Mouse (Mus musculus) liver (tissue): ENCODE data around the gene Dlg4.

Experiments
- DNase-seq: peaks from one replicate; pipeline ENCODE4 v3.0.0-alpha.2; 2020; ENCODE audit warnings: mixed read lengths

Gene Dlg4

DNA sequence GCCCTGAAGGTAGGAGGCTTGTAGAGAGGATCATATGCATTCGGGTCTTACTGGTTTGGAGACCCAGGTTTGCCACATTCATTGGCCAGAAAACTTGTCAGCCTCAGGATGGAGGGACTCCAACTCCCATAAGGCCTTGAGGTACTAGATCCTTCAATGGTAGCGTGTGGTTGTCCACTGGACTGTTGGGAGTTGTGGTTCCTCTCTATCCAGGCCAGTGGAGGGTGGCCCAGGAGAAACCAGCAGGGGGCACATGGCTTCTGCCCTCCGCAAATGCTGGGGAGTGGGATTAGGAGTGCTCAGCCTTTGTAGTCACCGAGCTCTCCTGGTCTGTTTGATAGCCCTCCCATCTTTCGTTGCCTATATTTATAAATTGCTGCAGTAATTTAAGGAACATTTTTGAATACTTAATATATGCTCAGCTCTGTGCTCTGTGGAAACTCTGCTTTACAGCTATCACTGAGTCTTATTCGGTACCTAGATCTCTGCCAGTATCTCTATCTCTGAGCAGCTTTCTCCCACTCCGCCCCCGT lies 4.1 kb downstream of the Dlg4 start:
- DNase-seq = peak; percentile 76

DNA sequence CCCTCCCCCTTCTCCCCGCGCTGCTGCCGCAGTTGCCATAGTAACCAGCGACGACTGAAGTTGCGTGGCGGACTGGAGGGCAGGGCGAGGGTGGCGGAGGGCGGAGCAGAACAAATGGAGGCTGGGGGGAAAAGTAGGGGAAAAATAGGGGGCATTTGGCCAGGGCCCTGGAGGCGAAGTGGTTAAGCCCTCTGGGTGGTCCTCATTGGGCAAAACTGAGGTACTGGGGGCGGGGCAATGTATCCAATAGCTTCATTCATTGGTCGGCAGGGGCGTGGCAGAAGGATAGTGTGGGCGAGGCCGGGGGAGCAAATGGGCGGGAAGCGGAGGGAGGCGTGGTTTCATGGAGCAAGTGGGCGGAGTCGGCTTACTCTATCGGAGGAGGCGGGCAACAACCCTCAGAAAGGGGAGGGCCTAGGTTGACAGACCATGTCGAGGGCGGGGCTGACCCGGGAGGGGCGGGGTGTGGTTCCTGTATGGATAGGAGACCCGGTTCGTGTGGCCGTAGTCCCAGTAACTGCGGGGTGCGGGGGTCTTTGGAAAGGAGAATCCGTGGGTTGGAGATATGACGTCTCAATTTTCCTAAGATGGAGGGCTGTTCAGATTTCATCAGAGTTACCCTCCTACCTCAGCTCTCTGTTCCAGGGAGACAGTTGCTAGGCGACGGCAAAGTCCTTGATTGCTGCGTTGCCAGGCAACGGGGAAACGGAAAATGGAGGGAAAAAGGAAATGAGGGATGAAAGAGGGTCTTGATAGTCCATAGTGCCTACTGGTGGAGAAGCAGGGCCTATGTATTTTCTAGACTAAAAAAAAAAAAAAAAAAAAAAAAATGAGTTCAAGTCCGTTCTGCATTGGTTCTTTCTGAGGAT lies 4.8 kb downstream of the Dlg4 start:
- peak; percentile 98 for DNase-seq

DNA sequence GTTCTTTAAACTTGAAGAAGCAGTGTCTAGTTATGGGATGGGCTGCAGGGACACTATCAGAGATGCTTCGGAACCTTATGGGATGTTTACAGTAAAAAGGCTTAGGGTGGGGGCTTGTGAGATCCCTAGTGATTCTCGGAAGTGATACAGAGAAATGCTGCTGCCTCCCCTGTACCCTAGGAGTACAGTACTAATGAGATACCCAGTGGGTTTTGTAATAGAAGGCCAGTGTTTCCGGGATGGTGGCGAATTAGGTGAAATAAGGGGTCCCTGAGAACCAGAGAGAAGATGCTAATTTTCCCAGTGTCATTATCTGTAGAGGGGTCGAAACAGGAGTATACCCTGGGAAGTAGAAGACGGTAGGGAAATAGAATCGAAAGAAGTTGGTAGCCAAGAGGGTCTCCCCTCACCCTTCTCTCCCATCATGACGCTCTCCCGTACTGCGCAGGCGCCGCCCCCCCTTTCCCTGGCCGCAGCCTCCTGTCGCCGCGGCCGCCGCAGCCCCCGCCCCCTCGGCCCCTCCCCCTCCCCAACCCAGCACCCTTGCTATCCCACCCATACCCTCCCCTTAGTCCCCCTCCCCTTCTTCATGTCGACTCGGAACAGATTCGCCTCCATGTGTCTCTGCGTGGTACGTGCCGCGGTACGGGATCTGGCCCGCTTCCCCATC lies 6.9 kb downstream of the Dlg4 start:
- DNase-seq = peak; percentile 37

GRCm38 (mm10) chr11:70024151-70024514 lies 7.4 kb downstream of the Dlg4 start:
- no peak for DNase-seq

GRCm38 (mm10) chr11:70026689-70027088 lies 9.9 kb downstream of the Dlg4 start:
- peak; percentile 54 for DNase-seq

DNA sequence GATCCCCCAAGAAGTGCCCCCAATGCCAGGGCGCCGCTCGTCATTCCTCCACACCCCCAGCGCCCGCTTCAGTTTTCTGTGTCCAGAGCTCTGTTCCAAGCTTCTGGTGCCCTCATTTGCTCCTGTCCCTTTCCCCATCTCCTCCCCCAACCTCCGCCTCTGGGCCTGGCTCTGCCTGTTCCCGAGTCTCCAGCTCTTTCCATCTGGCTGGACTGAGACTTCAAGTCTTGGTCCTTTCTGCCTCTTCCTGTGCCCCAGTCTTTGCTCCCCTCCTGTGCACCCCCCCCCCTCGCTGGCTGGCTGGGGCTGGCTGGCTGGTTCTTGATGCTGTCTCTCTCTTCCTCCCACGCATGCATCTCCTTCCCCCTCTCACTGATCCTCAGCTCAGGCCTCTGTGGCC lies 10.7 kb downstream of the Dlg4 start:
- no peak for DNase-seq

GRCm38 (mm10) chr11:70028401-70029129 lies 11.8 kb downstream of the Dlg4 start:
- DNase-seq = no peak

GRCm38 (mm10) chr11:70029130-70029801 lies 12.5 kb downstream of the Dlg4 start:
- peak; percentile 77 for DNase-seq

GRCm38 (mm10) chr11:70029829-70030550 lies 13.2 kb downstream of the Dlg4 start:
- DNase-seq = no peak

- no peak for DNase-seq
Measured at GRCm38 (mm10) chr11:70030651-70031320, 14.0 kb downstream of the Dlg4 start.

DNA sequence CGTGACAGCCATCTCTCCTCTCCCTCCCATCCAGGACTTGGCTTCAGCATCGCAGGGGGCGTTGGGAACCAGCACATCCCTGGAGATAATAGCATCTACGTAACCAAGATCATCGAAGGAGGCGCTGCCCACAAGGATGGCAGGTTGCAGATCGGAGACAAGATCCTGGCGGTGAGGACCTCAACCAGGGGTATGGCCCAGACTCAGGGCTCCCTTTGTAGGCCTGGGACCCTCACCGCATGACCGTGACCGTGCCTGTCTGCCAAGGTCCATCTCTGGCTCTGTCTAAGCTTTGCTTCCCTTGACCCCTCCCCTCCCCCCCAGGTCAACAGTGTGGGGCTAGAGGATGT lies 14.6 kb downstream of the Dlg4 start:
- DNase-seq = no peak

DNA sequence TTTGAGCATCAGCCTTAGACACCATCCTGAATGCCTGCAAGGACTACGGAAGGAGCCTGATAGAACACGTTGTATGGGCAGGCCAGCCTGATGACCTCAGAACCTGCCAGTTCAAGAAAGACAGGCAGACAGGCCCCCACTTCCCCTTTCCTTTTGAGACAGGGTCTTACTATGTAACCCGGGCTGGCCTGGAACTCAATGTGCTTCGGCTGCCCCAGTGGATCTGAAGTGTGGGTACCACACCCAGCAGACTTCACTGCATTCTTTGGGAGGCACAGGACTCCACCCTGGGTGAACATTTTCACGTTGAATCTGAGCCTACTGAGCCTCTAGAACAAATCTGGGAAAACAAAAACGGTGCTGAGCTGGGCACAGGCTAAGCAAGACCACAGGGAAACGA lies 21.4 kb downstream of the Dlg4 start:
- no peak for DNase-seq

DNA sequence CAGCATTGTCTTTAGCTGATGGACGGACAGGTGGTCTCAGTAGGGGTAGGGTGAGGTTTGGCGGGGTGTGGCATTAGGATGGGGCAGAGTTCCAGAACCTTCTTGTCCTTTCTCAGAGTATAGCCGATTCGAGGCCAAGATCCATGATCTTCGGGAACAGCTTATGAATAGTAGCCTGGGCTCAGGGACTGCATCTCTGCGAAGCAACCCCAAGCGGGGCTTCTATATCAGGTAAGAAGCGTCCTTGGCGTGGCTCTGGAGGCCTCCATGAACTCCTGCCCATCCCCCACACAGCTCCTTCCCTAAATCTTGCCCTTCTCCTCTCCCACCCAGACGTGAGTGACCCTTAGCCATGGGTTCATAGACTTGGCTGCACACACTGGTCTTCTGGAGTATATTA lies 22.9 kb downstream of the Dlg4 start:
- DNase-seq = no peak

DNA sequence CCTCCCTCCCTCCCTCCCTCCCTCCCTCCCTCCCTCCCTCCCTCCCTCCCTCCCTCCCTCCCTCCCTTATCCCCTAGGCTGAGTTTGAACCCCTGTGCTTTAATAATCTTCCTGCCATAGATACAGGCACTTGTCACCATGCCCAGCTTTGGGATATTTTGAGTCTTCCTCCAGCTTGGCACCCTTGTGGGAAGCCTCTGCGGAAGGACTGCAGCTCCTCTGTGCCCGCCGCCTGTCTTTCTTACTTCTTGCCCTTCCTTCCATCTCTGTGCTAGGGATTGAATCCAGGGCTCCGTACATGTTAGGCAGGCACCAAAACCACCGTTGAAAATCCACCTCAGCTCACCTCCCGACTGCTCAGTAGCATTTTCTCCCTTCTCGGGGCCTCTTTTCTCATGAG lies 23.4 kb downstream of the Dlg4 start:
- no peak for DNase-seq

DNA sequence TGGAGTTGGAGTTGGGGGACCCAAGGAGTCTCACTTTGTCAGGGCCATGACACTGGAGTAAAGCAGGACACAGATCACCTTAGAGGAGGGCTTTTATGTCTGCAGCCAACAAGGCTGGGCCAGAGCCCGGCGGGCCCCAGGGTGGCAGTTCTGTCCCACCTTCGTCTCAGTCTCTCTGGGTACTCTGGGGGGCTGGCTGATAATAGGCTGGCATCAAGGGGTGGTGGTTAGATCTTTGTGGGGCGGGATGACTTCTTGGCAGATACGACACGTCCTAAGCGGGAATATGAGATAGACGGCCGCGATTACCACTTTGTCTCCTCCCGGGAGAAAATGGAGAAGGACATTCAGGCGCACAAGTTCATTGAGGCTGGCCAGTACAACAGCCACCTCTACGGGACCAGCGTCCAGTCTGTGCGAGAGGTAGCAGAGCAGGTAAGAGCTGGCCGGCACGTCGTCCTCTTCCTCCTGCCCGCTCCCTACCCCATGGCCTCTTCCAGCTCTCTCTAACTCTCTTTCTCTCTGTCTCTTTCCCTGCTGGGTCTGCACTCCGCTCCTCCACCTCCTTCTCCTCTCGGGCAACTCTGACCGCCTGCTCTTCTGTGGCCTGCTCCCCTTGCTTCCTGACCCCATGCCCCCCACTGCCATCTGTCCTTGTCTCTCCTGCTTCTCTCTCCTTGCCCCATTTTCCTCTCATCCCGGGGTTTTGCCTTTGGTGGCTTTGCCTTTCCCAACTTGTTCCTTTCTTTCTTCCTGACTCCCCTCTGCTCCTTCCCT lies 25.8 kb downstream of the Dlg4 start:
- DNase-seq = no peak

DNA sequence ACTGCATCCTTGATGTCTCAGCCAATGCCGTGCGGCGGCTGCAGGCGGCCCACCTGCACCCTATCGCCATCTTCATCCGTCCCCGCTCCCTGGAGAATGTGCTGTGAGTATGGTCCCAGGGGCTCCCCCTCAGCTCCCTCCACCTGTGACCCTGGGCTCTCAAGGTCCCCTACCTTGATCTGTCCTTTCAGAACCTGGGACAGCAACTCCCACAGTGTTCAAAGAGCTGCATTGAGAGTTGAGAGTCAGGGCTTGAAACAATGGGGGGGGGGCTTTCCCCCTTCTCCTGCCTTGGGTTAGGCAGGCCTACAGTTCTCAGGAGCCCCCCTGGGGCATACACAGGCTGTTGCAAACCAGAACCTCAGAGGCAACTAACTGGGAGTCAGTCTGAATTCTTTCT lies 26.9 kb downstream of the Dlg4 start:
- no peak for DNase-seq

DNA sequence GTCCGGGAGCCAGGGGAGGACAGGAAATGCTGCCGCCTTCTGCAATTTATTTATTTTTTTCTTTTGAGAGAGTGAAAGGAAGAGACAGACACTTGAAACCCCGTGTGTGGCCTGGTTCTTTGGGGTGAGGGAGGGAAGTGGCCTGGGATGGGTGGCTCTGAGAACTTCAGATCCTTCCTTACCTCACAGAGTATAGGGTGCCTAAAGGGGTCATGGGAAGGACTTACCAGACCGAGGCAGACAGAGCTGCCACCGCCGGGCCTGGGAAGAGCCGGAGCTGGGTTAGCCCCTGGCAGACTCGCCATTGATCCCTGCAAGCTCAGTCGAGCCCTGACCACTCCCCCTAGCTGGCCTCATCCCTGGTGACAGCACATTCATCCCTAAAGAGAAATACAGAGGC lies 28.7 kb downstream of the Dlg4 start:
- DNase-seq = no peak

DNA sequence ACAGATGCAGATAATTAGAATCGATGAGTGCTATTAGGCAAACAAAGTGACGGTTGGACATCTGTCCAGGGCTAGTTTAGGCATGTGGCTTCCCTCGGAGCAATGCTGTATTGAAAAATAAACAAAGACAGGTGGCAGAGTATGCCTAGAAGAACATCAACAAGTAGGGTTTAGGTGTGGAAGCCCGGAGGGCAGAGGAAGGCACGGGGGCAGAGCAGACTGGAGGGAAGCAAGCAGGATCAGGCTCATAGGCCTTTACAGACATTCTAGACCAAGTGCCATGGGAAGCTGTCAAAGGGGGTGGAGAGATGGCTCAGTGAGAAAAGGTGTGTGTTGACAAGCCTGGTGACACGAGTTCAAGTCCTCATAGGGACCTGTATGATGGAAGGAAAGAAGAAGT lies 32.6 kb downstream of the Dlg4 start:
- no peak for DNase-seq

DNA sequence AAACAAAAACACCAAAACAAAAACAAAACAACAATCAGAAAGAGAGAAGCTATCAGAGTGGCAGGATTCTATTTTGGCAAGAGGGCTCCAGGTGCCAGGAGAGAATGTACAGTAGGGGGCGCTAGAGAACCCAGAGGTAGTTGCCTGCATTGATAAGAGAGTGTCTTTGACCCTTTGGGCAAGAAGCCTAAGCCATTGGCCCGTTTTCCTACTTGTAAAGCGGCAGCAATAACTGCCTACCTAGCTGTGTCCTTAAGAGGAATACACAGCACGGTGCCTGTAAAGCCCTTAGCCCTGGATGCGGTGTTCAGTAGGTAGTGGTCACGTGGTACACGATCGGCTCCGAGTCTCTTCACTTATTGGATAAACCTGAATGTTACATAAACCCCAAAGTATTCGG lies 33.1 kb downstream of the Dlg4 start:
- DNase-seq = peak; percentile 23

GRCm38 (mm10) chr11:70053156-70053555 lies 36.4 kb downstream of the Dlg4 start:
- DNase-seq = no peak
